Mouse (Mus musculus): Measurements from ENCODE around the gene Tomm22.

DNA sequence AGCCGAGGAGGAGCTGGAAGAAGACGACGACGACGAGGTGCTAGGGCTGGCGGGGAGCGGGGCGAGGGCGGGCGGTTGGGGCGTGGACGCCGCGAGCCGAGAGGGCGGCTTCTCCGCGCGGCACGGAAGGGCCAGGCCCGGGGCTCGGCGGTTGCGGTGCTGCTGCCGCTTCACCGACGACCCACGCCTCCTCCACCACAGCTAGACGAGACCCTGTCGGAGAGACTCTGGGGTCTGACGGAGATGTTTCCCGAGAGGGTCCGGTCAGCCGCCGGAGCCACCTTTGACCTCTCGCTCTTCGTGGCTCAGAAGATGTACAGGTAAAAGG, 275 bp downstream of the Tomm22 start:
- no peak for TF ChIP-seq CTCF (IDR thresholded peaks at IDR 0.05; ENCODE audit: insufficient read depth, low read depth, low read length)
- no peak for TF ChIP-seq POLR2A (IDR thresholded peaks at IDR 0.05; ENCODE audit: insufficient read depth, low read depth, low read length)
